9 mouse cellular contexts compared by ENCODE assay signal in genomic region chr9:56843679-56844188, GRCm38 (mm10). TPM values are rescaled to one million over a fixed set of nuclear protein-coding genes. Genes with fewer than 3 reads are reported as not detected.
A peak's percentile ranks its signal among the peaks of the same experiment; 100 is the strongest.
DNase-seq lines count a peak whose midpoint lies in the region; ATAC-seq and TF ChIP-seq lines count a peak whose summit lies in the region.
"Had no signal": no experiment of that assay in that cellular context is flagged by ENCODE, and none has a peak within 500 bp of the region (broad histone marks: within the 10 kb centered on the region; RNA-seq: fewer than 3 reads in every experiment).

No protein-coding gene starts in this region.

- no peaks in the 10 kb centered on the region for H3K36me3 ChIP-seq in kidney, embryonic 16.5 days (ENCODE audit: insufficient read depth, low read length)
- H3K36me3 ChIP-seq in embryonic facial prominence, embryonic 14.5 days (ENCODE audit: control insufficient read depth, insufficient read depth, low read length): no peaks in the 10 kb centered on the region
- H3K36me3 ChIP-seq in splenic B cell, adult 2 months (ENCODE audit: control insufficient read depth, insufficient read depth, low read length, poor library complexity, severe bottlenecking): no peaks in the 10 kb centered on the region
- H3K36me3 ChIP-seq: midbrain, embryonic 12.5 days had no signal

- H3K4me1 ChIP-seq in kidney, embryonic 16.5 days (ENCODE audit: insufficient read depth, low read length): peaks cover 28% of the 10 kb centered on the region
- no peaks in the 10 kb centered on the region for H3K4me1 ChIP-seq in bone marrow, adult 2 months (ENCODE audit: control insufficient read depth, insufficient read depth, low read length)
- H3K4me1 ChIP-seq in embryonic facial prominence, embryonic 14.5 days (ENCODE audit: control insufficient read depth, insufficient read depth, low read length): 0 out of 2 replicates have a peak, but pooled peaks cover 3% of the 10 kb centered on the region

- no peak overlapping the region for H3K27ac ChIP-seq in kidney, embryonic 16.5 days (ENCODE audit: low read length)
- H3K27ac ChIP-seq in bone marrow, adult 2 months (ENCODE audit: control insufficient read depth, insufficient read depth, low read depth, low read length, poor library complexity): no peak overlapping the region
- no peak overlapping the region for H3K27ac ChIP-seq in embryonic facial prominence, embryonic 14.5 days (replicated peaks; ENCODE audit: low read depth, low read length)
- H3K27ac ChIP-seq: midbrain, embryonic 12.5 days had no signal

- no peaks in the 10 kb centered on the region for H3K27me3 ChIP-seq in kidney, embryonic 16.5 days (ENCODE audit: insufficient read depth, low read length)
- H3K27me3 ChIP-seq in embryonic facial prominence, embryonic 14.5 days (replicated peaks; ENCODE audit: control insufficient read depth, insufficient read depth, low read length): no peaks in the 10 kb centered on the region
- H3K27me3 ChIP-seq in splenic B cell, adult 2 months (ENCODE audit: control insufficient read depth, insufficient read depth, low read length, poor library complexity, severe bottlenecking): no peaks in the 10 kb centered on the region

- no peak for TF ChIP-seq POLR2A in bone marrow, adult 2 months (IDR thresholded peaks at IDR 0.05; ENCODE audit: borderline replicate concordance, control insufficient read depth, low read depth, low read length)

- DNase-seq in kidney, adult 11 months: peak; percentile 41
- DNase-seq in embryonic facial prominence, embryonic 14.5 days (ENCODE audit: low spot score): peak; percentile 69
- peak; percentile 58 for DNase-seq in layer of hippocampus, adult 9-10 months (ENCODE audit: low spot score)
- DNase-seq in lung, postnatal 4 days: peak; percentile 55 to 80
- peak; percentile 53 for DNase-seq in splenic B cell, adult 2 months (ENCODE audit: low read depth, low spot score)

- peak; percentile 60 for TF ChIP-seq CTCF in bone marrow, adult 2 months (IDR thresholded peaks at IDR 0.05; ENCODE audit: control insufficient read depth, insufficient read depth, low read length)

- no peak overlapping the region for H3K9ac ChIP-seq in kidney, embryonic 16.5 days (replicated peaks; ENCODE audit: low read length)
- no peak overlapping the region for H3K9ac ChIP-seq in embryonic facial prominence, embryonic 14.5 days (ENCODE audit: low read depth, low read length)
- H3K9ac ChIP-seq: midbrain, embryonic 12.5 days had no signal

- no peak overlapping the region for H3K4me2 ChIP-seq in kidney, embryonic 16.5 days (replicated peaks; ENCODE audit: low read depth, low read length)
- H3K4me2 ChIP-seq in embryonic facial prominence, embryonic 14.5 days (ENCODE audit: low read depth, low read length): no peak overlapping the region
- H3K4me2 ChIP-seq: midbrain, embryonic 12.5 days had no signal

- no peak overlapping the region for H3K4me3 ChIP-seq in kidney, embryonic 16.5 days (ENCODE audit: low read length)
- no peak overlapping the region for H3K4me3 ChIP-seq in bone marrow, adult 2 months (replicated peaks; ENCODE audit: control insufficient read depth, low read depth, low read length)
- H3K4me3 ChIP-seq in embryonic facial prominence, embryonic 14.5 days (ENCODE audit: low read depth, low read length): no peak overlapping the region
- H3K4me3 ChIP-seq: midbrain, embryonic 12.5 days had no signal

- WGBS in kidney, embryonic 16.5 days: 22% methylated on average over 7 of the region's 7 CpGs
- 35% methylated on average over 7 of the region's 7 CpGs for WGBS in bone marrow, adult 2 months
- 38% methylated on average over 7 of the region's 7 CpGs for WGBS in embryonic facial prominence, embryonic 14.5 days

- no peak for ATAC-seq in kidney, embryonic 16.5 days (ENCODE audit: low FRiP score, low TSS enrichment)
- peak; percentile 38; the same call in 1 of the 2 replicates for ATAC-seq in embryonic facial prominence, embryonic 14.5 days (ENCODE audit: low read depth)
- ATAC-seq in hematopoietic stem cell, adult 5-6 weeks (replicated peaks in 1 of 2; ENCODE audit: insufficient read depth in 1 of 2, low FRiP score in 2 of 2, low TSS enrichment in 1 of 2, low read depth in 1 of 2, poor library complexity in 2 of 2, severe bottlenecking in 2 of 2): peak; percentile 32 to 60; a peak in 2 of 4 replicates

- no peaks in the 10 kb centered on the region for H3K9me3 ChIP-seq in kidney, embryonic 16.5 days (ENCODE audit: low read length)
- no peaks in the 10 kb centered on the region for H3K9me3 ChIP-seq in embryonic facial prominence, embryonic 14.5 days (ENCODE audit: control insufficient read depth, low read length)
- H3K9me3 ChIP-seq: midbrain, embryonic 12.5 days had no signal

RNA-seq across cellular contexts. Expression of gene Odf3l1, which starts 20.7 kb away (rescaled TPM):
- polyA plus RNA-seq in kidney, embryonic 16.5 days (2015; fragmentation: Nextera tagmentation; extraction: Ambion mirVana): 0.26 and 0.32 TPM in 2 replicates
- not detected in 2 replicates for polyA plus RNA-seq in bone marrow, adult 2 months (2011; ENCODE audit: insufficient read depth, insufficient read length, low replicate concordance, missing spikeins)
- polyA plus RNA-seq in embryonic facial prominence, embryonic 14.5 days (2014; fragmentation: Nextera tagmentation; extraction: Ambion mirVana): 1.7 and 2.7 TPM in 2 replicates
- total RNA-seq in hematopoietic stem cell, adult 5-6 weeks (2017): not detected in 2 replicates
- polyA plus RNA-seq: midbrain, embryonic 12.5 days had no signal

RNA-seq across cellular contexts. Expression of gene Cspg4, which starts 21.1 kb away (rescaled TPM):
- 30.5 and 32.6 TPM in 2 replicates for polyA plus RNA-seq in kidney, embryonic 16.5 days (2015; fragmentation: Nextera tagmentation; extraction: Ambion mirVana)
- polyA plus RNA-seq in bone marrow, adult 2 months (2011; ENCODE audit: insufficient read depth, insufficient read length, low replicate concordance, missing spikeins): 0.29 and 1.4 TPM in 2 replicates
- polyA plus RNA-seq in embryonic facial prominence, embryonic 14.5 days (2014; fragmentation: Nextera tagmentation; extraction: Ambion mirVana): 34.8 and 35.1 TPM in 2 replicates
- not detected in 2 replicates for total RNA-seq in hematopoietic stem cell, adult 5-6 weeks (2017)

RNA-seq across cellular contexts. Expression of gene Lingo1, which starts 47.5 kb away (rescaled TPM):
- 3.2 and 4.4 TPM in 2 replicates for polyA plus RNA-seq in kidney, embryonic 16.5 days (2015; fragmentation: Nextera tagmentation; extraction: Ambion mirVana)
- 0.87 TPM in 1 of 2 replicates, not detected in the other for polyA plus RNA-seq in bone marrow, adult 2 months (2011; ENCODE audit: insufficient read depth, insufficient read length, low replicate concordance, missing spikeins)
- 6.4 and 8.3 TPM in 2 replicates for polyA plus RNA-seq in embryonic facial prominence, embryonic 14.5 days (2014; fragmentation: Nextera tagmentation; extraction: Ambion mirVana)
- not detected in 2 replicates for total RNA-seq in hematopoietic stem cell, adult 5-6 weeks (2017)

Comparison
In these comparisons a context has a peak if more than half of its experiments do, and no peak if none do; other contexts are left out.
1. RNA of gene Cspg4, which starts 21.1 kb away (polyA plus RNA-seq): 34.8 to 35.1 TPM in embryonic facial prominence, embryonic 14.5 days and 30.5 to 32.6 TPM in kidney, embryonic 16.5 days; 0.29 to 1.4 TPM in bone marrow, adult 2 months; every median in the first group is over 10 times any median in the second.
2. Peak in every context shown above with its lines, with median percentiles within 50 percentile points of each other: DNase-seq.